Mouse (Mus musculus) liver, embryonic 14.5 days (tissue): ENCODE results near the gene Mtmr1. TPM values are rescaled to one million over a fixed set of nuclear protein-coding genes. Genes with fewer than 3 reads are reported as not detected.

Experiments
- ATAC-seq: fragments of 200-750 bp; cut with Nextera tagmentation; 2 replicates; pipeline ENCODE4 v1.8.0; 2017; ENCODE audit warnings: moderate number of reproducible peaks, mild to moderate bottlenecking, moderate library complexity; ENCODE audit not compliant: insufficient read depth
- DNase-seq, 3 experiments: peaks; one replicate each; pipeline ENCODE4 v3.0.0-alpha.2; 2012 to 2013; ENCODE audit warnings: low read depth in 3 of 3, low spot score in 3 of 3
- H3K27ac ChIP-seq: fragments of 300-500 bp; sonication (generic); 2 replicates; pipeline ENCODE4 v1.5.1; 2014; ENCODE audit warnings: moderate library complexity, mild to moderate bottlenecking, control low read depth, inconsistent platforms
- H3K27me3 ChIP-seq: fragments of 300-500 bp; sonication (generic); 2 replicates; pipeline ENCODE4 v1.6.1; 2014; ENCODE audit warnings: mild to moderate bottlenecking, low read length, moderate library complexity; ENCODE audit not compliant: control insufficient read depth, insufficient read depth
- H3K36me3 ChIP-seq: fragments of 300-500 bp; sonication (generic); replicated peaks from 2 replicates; pipeline ENCODE4 v1.6.1; 2014; ENCODE audit warnings: low read depth; ENCODE audit not compliant: control insufficient read depth, insufficient read depth
- H3K4me1 ChIP-seq, 2 experiments: fragments of 200-500 bp in 1 of 2; fragments of 300-500 bp in 1 of 2; sonication (generic) in 1 of 2; replicated peaks; 2 replicates each; pipeline ENCODE4 v1.6.1; 2012 to 2014; ENCODE audit warnings: antibody characterized with exemption in 1 of 2, inconsistent platforms in 1 of 2, low read length in 1 of 2; ENCODE audit not compliant: control insufficient read depth in 2 of 2, insufficient read depth in 2 of 2
- H3K4me2 ChIP-seq: fragments of 300-500 bp; sonication (generic); 2 replicates; pipeline ENCODE4 v1.6.1; 2014; ENCODE audit warnings: low read depth, mild to moderate bottlenecking, control low read depth, moderate library complexity
- H3K4me3 ChIP-seq, 2 experiments: fragments of 200-500 bp in 1 of 2; fragments of 300-500 bp in 1 of 2; sonication (generic) in 1 of 2; 2 replicates each; pipeline ENCODE4 v1.5.1; 2012 to 2014; ENCODE audit warnings: low read depth in 2 of 2, low read length in 2 of 2, mild to moderate bottlenecking in 2 of 2, control low read depth in 1 of 2, inconsistent platforms in 1 of 2, moderate library complexity in 1 of 2; ENCODE audit not compliant: insufficient read depth in 1 of 2
- H3K9ac ChIP-seq: fragments of 300-500 bp; sonication (generic); replicated peaks from 2 replicates; pipeline ENCODE4 v1.6.1; 2014; ENCODE audit warnings: mild to moderate bottlenecking, control low read depth, moderate library complexity
- H3K9me3 ChIP-seq: fragments of 300-500 bp; sonication (generic); 2 replicates; pipeline ENCODE4 v1.6.1; 2016; ENCODE audit warnings: low read length, mixed read lengths; ENCODE audit not compliant: control insufficient read depth
- CTCF ChIP-seq: IDR thresholded peaks from 2 replicates; pipeline ENCODE4 v1.5.1; 2016; ENCODE audit warnings: antibody characterized with exemption, low read depth, control low read depth
- EP300 ChIP-seq: IDR thresholded peaks from 2 replicates; pipeline ENCODE4 v1.6.1; 2016; ENCODE audit warnings: antibody characterized with exemption, low read depth
- WGBS: fragments of 180-500 bp; shearing (Covaris S2); extraction: QIAGEN DNeasy Blood & Tissue Kit; methylation state at CpG from one replicate; pipeline ENCODE4 v1.1.7; 2014; ENCODE audit not compliant: insufficient replicate concordance; 5-methylcytosine and 5-hydroxymethylcytosine counted together
- polyA plus RNA-seq, 2 experiments: library from polyadenylated mRNA; depleted of rRNA in 1 of 2; stranded (reverse) in 1 of 2; unstranded in 1 of 2; fragments of >200 nt; fragmentation: Nextera tagmentation in 1 of 2; extraction: Ambion mirVana in 1 of 2; gene quantifications; 2 replicates each; pipeline versions ENCODE4 v1.2.1 to v1.2.3; 2012 to 2014

The Mtmr1 gene
- polyA plus RNA-seq, 2 experiments = 2.8 to 6.4 TPM

DNA sequence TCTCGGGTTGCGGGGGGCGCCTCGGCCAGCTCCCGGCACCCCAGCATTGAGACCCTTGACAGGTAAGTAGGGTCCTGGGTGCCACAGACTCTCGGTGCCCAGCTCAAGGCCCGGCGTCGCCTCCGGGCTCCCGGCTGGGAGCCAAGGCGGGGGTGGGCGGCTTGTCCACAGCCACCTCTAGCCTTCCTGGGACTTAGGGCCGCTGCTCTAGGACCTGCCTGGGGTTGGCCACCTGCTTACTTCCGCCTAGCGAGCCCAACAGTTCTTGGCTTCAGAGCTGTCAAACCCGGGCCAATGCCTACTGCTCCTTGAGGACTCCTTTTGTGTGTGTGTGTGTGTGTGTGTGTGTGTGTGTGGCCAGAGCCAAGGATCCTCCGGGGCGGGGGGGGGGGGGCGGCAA is 451 bp downstream of the Mtmr1 start:
- TF ChIP-seq EP300 (no peak), CTCF (no peak)
- DNase-seq (no peak), ATAC-seq (peak; percentile 73)
- WGBS = 17% methylated on average over 18 of the region's 20 CpGs
- Histone ChIP-seq H3K9ac (peak overlapping the region; percentile 81), H3K4me3 (peak overlapping the region; percentile 63 to 84), H3K4me2 (peak overlapping the region; percentile 71), H3K27me3 (no peaks in the 10 kb centered on the region), H3K4me1 (0 out of 4 replicates have a peak, but pooled peaks cover 0 to 2% of the 10 kb centered on the region in 2 experiments), H3K27ac (no peak overlapping the region), H3K9me3 (no peaks in the 10 kb centered on the region), H3K36me3 (no peaks in the 10 kb centered on the region)

DNA sequence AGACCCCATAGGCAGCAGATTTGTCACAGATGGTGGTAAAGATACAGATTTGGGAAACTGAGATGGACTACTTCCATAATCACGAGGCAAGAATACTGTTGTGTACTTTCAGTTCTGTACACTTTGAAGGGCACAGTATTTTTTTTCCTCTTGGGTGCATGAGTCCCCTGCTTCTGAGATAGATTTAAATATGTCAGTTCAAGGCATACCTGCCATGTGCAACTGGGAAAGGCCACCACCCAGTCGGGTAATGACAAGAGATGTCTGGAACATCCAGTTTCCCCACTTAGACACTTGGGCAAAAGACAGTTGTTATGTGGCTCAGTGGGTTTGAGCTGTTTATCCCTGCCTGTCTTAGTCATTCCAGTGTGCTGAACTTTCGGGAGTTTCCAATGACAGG is 950 bp downstream of the Mtmr1 start:
- peak overlapping the region; percentile 63 to 84 for H3K4me3 ChIP-seq
- peak overlapping the region; percentile 81; the same call in 1 of the 2 replicates for H3K9ac ChIP-seq
- no peaks in the 10 kb centered on the region for H3K36me3 ChIP-seq
- DNase-seq = no peak
- ATAC-seq = no peak
- 0 out of 4 replicates have a peak, but pooled peaks cover 0 to 2% of the 10 kb centered on the region in 2 experiments for H3K4me1 ChIP-seq
- no peaks in the 10 kb centered on the region for H3K27me3 ChIP-seq
- H3K9me3 ChIP-seq = no peaks in the 10 kb centered on the region
- no peak overlapping the region for H3K27ac ChIP-seq
- WGBS = 44% methylated on average over 3 of the region's 3 CpGs
- H3K4me2 ChIP-seq = peak overlapping the region; percentile 71
- TF ChIP-seq EP300 (no peak), CTCF (no peak)

DNA sequence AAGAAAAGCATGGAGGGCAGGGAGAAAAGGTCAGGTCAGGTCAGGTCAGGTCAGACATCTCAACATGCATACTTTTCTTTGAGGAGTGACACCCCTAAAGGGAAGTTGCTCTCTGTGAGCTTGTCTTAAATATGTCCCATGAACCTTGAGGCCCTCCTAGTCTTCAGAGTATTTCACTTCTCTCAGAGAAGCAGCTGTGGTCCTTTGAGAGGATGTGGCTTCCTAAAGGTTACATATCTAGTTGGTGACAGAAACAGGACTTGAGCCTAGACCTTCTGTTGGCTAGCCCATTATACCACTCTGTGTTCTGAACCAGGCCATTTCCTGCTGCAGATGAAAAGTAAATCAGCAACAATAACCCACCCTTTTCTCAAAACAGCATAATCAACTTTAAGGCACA is 2.4 kb downstream of the Mtmr1 start:
- Histone ChIP-seq H3K9ac (no peak overlapping the region), H3K4me1 (0 out of 4 replicates have a peak, but pooled peaks cover 0 to 2% of the 10 kb centered on the region in 2 experiments), H3K9me3 (no peaks in the 10 kb centered on the region), H3K4me3 (no peak overlapping the region), H3K4me2 (no peak overlapping the region), H3K27ac (no peak overlapping the region), H3K27me3 (no peaks in the 10 kb centered on the region), H3K36me3 (no peaks in the 10 kb centered on the region)
- DNase-seq (no peak), ATAC-seq (no peak)
- no peak for TF ChIP-seq CTCF
- no peak for TF ChIP-seq EP300

DNA sequence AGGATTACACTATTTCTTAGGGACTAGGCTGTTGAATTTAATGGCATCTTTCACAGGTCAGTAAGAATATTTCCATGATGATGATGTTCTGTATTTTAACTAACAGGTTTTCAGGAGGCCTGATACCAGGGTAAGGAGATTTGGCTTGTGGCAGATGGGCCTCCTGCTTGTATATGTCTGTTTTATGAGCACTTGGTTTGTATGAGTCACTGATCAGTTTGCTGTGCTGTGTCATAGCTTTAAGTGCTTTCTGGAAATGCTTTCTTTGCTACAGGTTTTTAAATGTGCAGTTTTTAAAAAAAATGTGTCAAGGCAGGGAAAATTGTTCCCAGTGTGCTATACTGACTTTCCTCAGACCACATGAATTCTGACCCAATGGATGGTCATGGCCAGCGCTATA is 12.2 kb downstream of the Mtmr1 start:
- Histone ChIP-seq H3K36me3 (no peaks in the 10 kb centered on the region), H3K4me2 (no peak overlapping the region), H3K9ac (no peak overlapping the region), H3K27me3 (no peaks in the 10 kb centered on the region), H3K27ac (no peak overlapping the region), H3K9me3 (no peaks in the 10 kb centered on the region), H3K4me1 (no peaks in the 10 kb centered on the region), H3K4me3 (no peak overlapping the region)
- ATAC-seq (no peak), DNase-seq (no peak)
- TF ChIP-seq CTCF (no peak), EP300 (no peak)
- 88% methylated on average over 1 of the region's 1 CpGs for WGBS

DNA sequence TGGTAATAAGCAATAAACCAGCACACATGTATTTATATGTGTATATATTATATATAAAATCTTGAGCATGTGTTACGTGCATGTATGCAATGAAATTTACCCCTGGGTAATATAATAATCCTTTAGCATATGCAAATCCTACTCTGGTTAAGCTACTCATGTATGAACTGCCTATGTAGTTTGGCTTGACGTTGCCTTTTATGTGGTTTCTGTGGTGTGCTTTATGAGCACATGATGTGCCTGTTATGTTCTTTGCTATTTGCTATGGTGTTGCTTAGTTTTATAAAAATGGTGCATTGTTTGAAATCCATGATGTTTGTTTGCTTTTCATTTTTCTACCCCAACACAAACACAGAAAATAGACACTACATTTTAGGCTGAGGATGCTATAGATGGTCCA is 13.9 kb downstream of the Mtmr1 start:
- Histone ChIP-seq H3K9me3 (no peaks in the 10 kb centered on the region), H3K4me3 (no peak overlapping the region), H3K9ac (no peak overlapping the region), H3K4me1 (no peaks in the 10 kb centered on the region), H3K4me2 (no peak overlapping the region), H3K27ac (no peak overlapping the region), H3K36me3 (no peaks in the 10 kb centered on the region), H3K27me3 (no peaks in the 10 kb centered on the region)
- 71% methylated on average over 2 of the region's 2 CpGs for WGBS
- TF ChIP-seq EP300 = no peak
- TF ChIP-seq CTCF = no peak
- ATAC-seq (no peak), DNase-seq (no peak)
